Mouse (Mus musculus): Measurements from ENCODE around the gene Pclo.

DNA sequence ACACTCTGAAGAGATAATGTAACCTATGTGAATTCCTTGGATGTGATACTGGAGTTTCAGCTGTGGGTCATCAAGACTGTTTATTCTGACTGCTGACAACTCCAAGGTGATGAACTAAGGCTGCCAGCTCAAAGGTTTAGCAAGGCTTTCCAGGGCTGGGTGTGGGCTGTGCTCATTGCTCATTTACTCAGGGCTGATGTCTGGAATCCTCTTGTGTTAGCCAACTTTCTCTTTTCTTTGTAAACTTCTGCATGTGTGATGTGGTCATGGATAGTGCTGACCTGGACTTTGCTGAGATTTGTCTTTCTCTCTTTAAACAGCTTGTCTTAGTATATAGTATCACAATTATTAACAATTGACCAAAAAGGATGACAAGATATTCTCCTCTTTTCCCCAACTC, 338.9 kb downstream of the Pclo start:
- TF ChIP-seq POLR2A (IDR thresholded peaks at IDR 0.05; ENCODE audit: insufficient read depth, low read length) (no peak), CTCF (IDR thresholded peaks at IDR 0.05; ENCODE audit: low read depth, low read length) (no peak)

All from ES-Bruce4 (cell line).